In genomic region chr1:183237901-183238300, GRCm38 (mm10) we compare ENCODE assay signal across 8 mouse cellular contexts. TPM values are rescaled to one million over a fixed set of nuclear protein-coding genes. Genes with fewer than 3 reads are reported as not detected.
DNase-seq lines count a peak whose midpoint lies in the region; ATAC-seq and TF ChIP-seq lines count a peak whose summit lies in the region.
"Had no signal": no experiment of that assay in that cellular context is flagged by ENCODE, and none has a peak within 500 bp of the region (broad histone marks: within the 10 kb centered on the region; RNA-seq: fewer than 3 reads in every experiment).

No protein-coding gene starts in this region.

- peak; percentile 87 for TF ChIP-seq CTCF in intestine, postnatal 0 days (IDR thresholded peaks at IDR 0.05; ENCODE audit: low read depth)

- no peaks in the 10 kb centered on the region for H3K4me1 ChIP-seq in intestine, postnatal 0 days (replicated peaks; ENCODE audit: control insufficient read depth, insufficient read depth, low read length)
- no peaks in the 10 kb centered on the region for H3K4me1 ChIP-seq in intestine, embryonic 15.5 days (replicated peaks)
- H3K4me1 ChIP-seq in forebrain, embryonic 15.5 days, result no peaks in the 10 kb centered on the region
- H3K4me1 ChIP-seq: embryonic facial prominence, embryonic 12.5 days had no signal

- H3K9ac ChIP-seq in intestine, postnatal 0 days (ENCODE audit: low read depth, low read length), result no peak overlapping the region
- no peak overlapping the region for H3K9ac ChIP-seq in intestine, embryonic 15.5 days
- H3K9ac ChIP-seq in forebrain, embryonic 15.5 days (replicated peaks), result no peak overlapping the region
- H3K9ac ChIP-seq: embryonic facial prominence, embryonic 12.5 days had no signal

- no peak overlapping the region for H3K27ac ChIP-seq in intestine, postnatal 0 days (ENCODE audit: low read depth, low read length)
- no peak overlapping the region for H3K27ac ChIP-seq in intestine, embryonic 15.5 days
- no peak overlapping the region for H3K27ac ChIP-seq in forebrain, embryonic 15.5 days (replicated peaks)
- H3K27ac ChIP-seq: embryonic facial prominence, embryonic 12.5 days had no signal

- no peak overlapping the region for H3K4me3 ChIP-seq in intestine, postnatal 0 days (ENCODE audit: low read depth, low read length)
- no peak overlapping the region for H3K4me3 ChIP-seq in intestine, embryonic 15.5 days (replicated peaks)
- no peak overlapping the region for H3K4me3 ChIP-seq in forebrain, embryonic 15.5 days
- H3K4me3 ChIP-seq: embryonic facial prominence, embryonic 12.5 days had no signal

- H3K27me3 ChIP-seq in intestine, postnatal 0 days (replicated peaks; ENCODE audit: control insufficient read depth, insufficient read depth, low read length), result no peaks in the 10 kb centered on the region
- no peaks in the 10 kb centered on the region for H3K27me3 ChIP-seq in intestine, embryonic 15.5 days (replicated peaks)
- H3K27me3 ChIP-seq in forebrain, embryonic 15.5 days, result no peaks in the 10 kb centered on the region
- H3K27me3 ChIP-seq: embryonic facial prominence, embryonic 12.5 days had no signal

- peak; percentile 72 for DNase-seq in 3T3-L1 (ENCODE audit: low read depth, low spot score)
- DNase-seq in CD4-positive helper T cell, adult 2 months (ENCODE audit: low read depth, low spot score), result peak; percentile 52
- peak; percentile 18 for DNase-seq in embryo, embryonic 9.5 days (ENCODE audit: extremely low spot score)
- DNase-seq in retina, postnatal 7 days (ENCODE audit: low read depth, low spot score), result peak; percentile 29

- H3K36me3 ChIP-seq in intestine, postnatal 0 days (ENCODE audit: control insufficient read depth, insufficient read depth), result no peaks in the 10 kb centered on the region
- no peaks in the 10 kb centered on the region for H3K36me3 ChIP-seq in intestine, embryonic 15.5 days
- no peaks in the 10 kb centered on the region for H3K36me3 ChIP-seq in forebrain, embryonic 15.5 days
- H3K36me3 ChIP-seq: embryonic facial prominence, embryonic 12.5 days had no signal

- no peaks in the 10 kb centered on the region for H3K9me3 ChIP-seq in intestine, postnatal 0 days (ENCODE audit: control insufficient read depth)
- H3K9me3 ChIP-seq in intestine, embryonic 15.5 days, result no peaks in the 10 kb centered on the region
- no peaks in the 10 kb centered on the region for H3K9me3 ChIP-seq in forebrain, embryonic 15.5 days
- H3K9me3 ChIP-seq: embryonic facial prominence, embryonic 12.5 days had no signal

- no peak overlapping the region for H3K4me2 ChIP-seq in intestine, postnatal 0 days (replicated peaks; ENCODE audit: low read depth)
- H3K4me2 ChIP-seq in intestine, embryonic 15.5 days (replicated peaks), result no peak overlapping the region
- no peak overlapping the region for H3K4me2 ChIP-seq in forebrain, embryonic 15.5 days (replicated peaks)
- H3K4me2 ChIP-seq: embryonic facial prominence, embryonic 12.5 days had no signal

- 17% methylated on average over 2 of the region's 2 CpGs for WGBS in intestine, postnatal 0 days
- WGBS in intestine, embryonic 15.5 days, result 8% methylated on average over 2 of the region's 2 CpGs
- 23% methylated on average over 2 of the region's 2 CpGs for whole genome bisulfite sequencing in forebrain, embryonic 15.5 days

- no peak for ATAC-seq in intestine, postnatal 0 days
- ATAC-seq in intestine, embryonic 15.5 days, result no peak
- no peak for ATAC-seq in forebrain, embryonic 15.5 days (replicated peaks)

RNA-seq across cellular contexts. Expression of gene Disp1, which starts 16.6 kb away (rescaled TPM):
- polyA plus RNA-seq in intestine, postnatal 0 days (2015; fragmentation: Nextera tagmentation; extraction: Ambion mirVana), result 4.5 and 5.5 TPM in 2 replicates
- polyA plus RNA-seq in intestine, embryonic 15.5 days (2015; fragmentation: Nextera tagmentation; extraction: Ambion mirVana), result 9.5 and 11.0 TPM in 2 replicates
- 5.6 and 5.9 TPM in 2 replicates for polyA plus RNA-seq in forebrain, embryonic 15.5 days (2015; fragmentation: Nextera tagmentation; extraction: Ambion mirVana)

RNA-seq across cellular contexts. Expression of gene Aida, which starts 58.5 kb away (rescaled TPM):
- polyA plus RNA-seq in intestine, postnatal 0 days (2015; fragmentation: Nextera tagmentation; extraction: Ambion mirVana), result 25.1 and 26.3 TPM in 2 replicates
- 33.5 and 42.4 TPM in 2 replicates for polyA plus RNA-seq in intestine, embryonic 15.5 days (2015; fragmentation: Nextera tagmentation; extraction: Ambion mirVana)
- polyA plus RNA-seq in forebrain, embryonic 15.5 days (2015; fragmentation: Nextera tagmentation; extraction: Ambion mirVana), result 54.0 and 55.5 TPM in 2 replicates

RNA-seq across cellular contexts. Expression of gene Brox, which starts 59.2 kb away (rescaled TPM):
- polyA plus RNA-seq in intestine, postnatal 0 days (2015; fragmentation: Nextera tagmentation; extraction: Ambion mirVana), result 29.7 and 32.5 TPM in 2 replicates
- polyA plus RNA-seq in intestine, embryonic 15.5 days (2015; fragmentation: Nextera tagmentation; extraction: Ambion mirVana), result 36.3 and 41.6 TPM in 2 replicates
- 102 and 106 TPM in 2 replicates for polyA plus RNA-seq in forebrain, embryonic 15.5 days (2015; fragmentation: Nextera tagmentation; extraction: Ambion mirVana)

Comparison
In these comparisons a context has a peak if more than half of its experiments do, and no peak if none do; other contexts are left out.
1. DNase-seq: peak in every context shown above with its lines; median percentile 72 in 3T3-L1; 52 in CD4-positive helper T cell, adult 2 months; 29 in retina, postnatal 7 days; 18 in embryo, embryonic 9.5 days.